Mouse (Mus musculus) erythroblast, embryonic 14.5 days (primary cell): ENCODE data around the gene Depp1.

Source experiments
- GATA1 ChIP-seq: IDR thresholded peaks from 2 replicates; pipeline ENCODE4 v1.6.1; 2012; ENCODE audit warnings: low read length, inconsistent platforms, mixed read lengths
- TAL1 ChIP-seq: IDR thresholded peaks from 3 replicates; pipeline ENCODE4 v1.6.1; 2012; ENCODE audit warnings: low read length, inconsistent platforms, mixed read lengths

- TF ChIP-seq GATA1, result no peak
- TF ChIP-seq TAL1, result no peak
Observed at GRCm38 (mm10) chr6:116694346-116694745, 43.9 kb downstream of the Depp1 start.
